Mouse (Mus musculus): Measurements from ENCODE around the gene Tdg.

DNA sequence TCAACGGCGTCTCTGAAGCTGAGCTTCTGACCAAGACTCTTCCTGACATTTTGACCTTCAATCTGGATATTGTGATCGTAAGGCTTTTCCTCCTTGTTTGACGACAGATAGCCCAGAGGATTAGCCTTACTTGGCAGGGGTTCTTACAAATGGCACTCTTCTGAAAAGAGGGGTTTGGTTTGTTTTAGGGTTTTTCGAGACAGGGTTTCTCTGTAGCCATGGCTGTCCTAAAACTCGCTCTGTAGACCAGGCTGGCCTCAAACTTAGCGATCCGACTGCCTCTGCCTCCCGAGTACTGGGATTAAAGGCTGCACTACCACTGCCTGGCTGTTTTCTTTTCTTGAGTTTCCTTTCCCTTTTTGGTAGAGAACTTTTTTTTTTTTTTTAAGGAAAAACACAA lies 11.9 kb downstream of the Tdg start:
- TF ChIP-seq ZC3H11A (IDR thresholded peaks at IDR 0.05; ENCODE audit: borderline replicate concordance, low read depth, low read length), result no peak
- no peak for TF ChIP-seq ZNF384 (IDR thresholded peaks at IDR 0.05; ENCODE audit: low read depth, low read length)
- no peak for TF ChIP-seq MAFK (IDR thresholded peaks at IDR 0.05; ENCODE audit: insufficient read depth, low read depth, low read length)
- TF ChIP-seq CHD2 (IDR thresholded peaks at IDR 0.05; ENCODE audit: low read depth, low read length), result no peak

All from ES-E14 (cell line).